Mouse (Mus musculus): ENCODE measurements at regions not wholly inside any gene's neighbourhood (a gene's known extent, or its start where the extent isn't known, plus 50 kb on each side); places are given as distances from the start of the nearest gene placed in this dataset.

- no peak for ATAC-seq (replicated peaks in 1 of 2; ENCODE audit: insufficient read depth in 1 of 2, low FRiP score in 2 of 2, low TSS enrichment in 1 of 2, low read depth in 1 of 2, poor library complexity in 2 of 2, severe bottlenecking in 2 of 2)
Observed at GRCm38 (mm10) chr4:53297975-53298374, 138.3 kb upstream of the Abca1 start.

GRCm38 (mm10) chr4:53292606-53293005, 132.9 kb upstream of the Abca1 start:
- ATAC-seq (replicated peaks in 1 of 2; ENCODE audit: insufficient read depth in 1 of 2, low FRiP score in 2 of 2, low TSS enrichment in 1 of 2, low read depth in 1 of 2, poor library complexity in 2 of 2, severe bottlenecking in 2 of 2) = no peak

GRCm38 (mm10) chr4:53277741-53278525, 118.2 kb upstream of the Abca1 start:
- ATAC-seq (replicated peaks in 1 of 2; ENCODE audit: insufficient read depth in 1 of 2, low FRiP score in 2 of 2, low TSS enrichment in 1 of 2, low read depth in 1 of 2, poor library complexity in 2 of 2, severe bottlenecking in 2 of 2) = peak; percentile 93 to 94

DNA sequence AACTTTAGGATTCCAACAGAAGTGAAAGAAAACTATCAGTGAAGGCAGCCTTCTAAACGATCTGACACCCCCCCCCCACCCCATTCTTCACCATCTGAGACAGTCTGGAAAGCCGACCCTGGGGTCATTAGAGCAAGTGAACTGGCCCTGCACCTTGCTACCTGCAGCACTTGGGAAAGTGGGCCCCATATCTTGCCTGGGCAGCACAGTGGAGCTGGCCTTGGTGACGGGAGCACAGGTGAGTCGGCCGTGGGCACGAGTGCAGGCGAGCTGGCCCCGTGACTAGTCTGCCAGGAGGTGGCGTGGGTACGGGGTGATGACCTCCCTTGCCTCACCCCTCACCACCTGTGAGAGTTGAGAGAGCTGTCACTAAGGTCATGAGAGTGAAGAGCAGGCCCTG, 110.7 kb upstream of the Abca1 start:
- ATAC-seq (replicated peaks in 1 of 2; ENCODE audit: insufficient read depth in 1 of 2, low FRiP score in 2 of 2, low TSS enrichment in 1 of 2, low read depth in 1 of 2, poor library complexity in 2 of 2, severe bottlenecking in 2 of 2) = no peak

DNA sequence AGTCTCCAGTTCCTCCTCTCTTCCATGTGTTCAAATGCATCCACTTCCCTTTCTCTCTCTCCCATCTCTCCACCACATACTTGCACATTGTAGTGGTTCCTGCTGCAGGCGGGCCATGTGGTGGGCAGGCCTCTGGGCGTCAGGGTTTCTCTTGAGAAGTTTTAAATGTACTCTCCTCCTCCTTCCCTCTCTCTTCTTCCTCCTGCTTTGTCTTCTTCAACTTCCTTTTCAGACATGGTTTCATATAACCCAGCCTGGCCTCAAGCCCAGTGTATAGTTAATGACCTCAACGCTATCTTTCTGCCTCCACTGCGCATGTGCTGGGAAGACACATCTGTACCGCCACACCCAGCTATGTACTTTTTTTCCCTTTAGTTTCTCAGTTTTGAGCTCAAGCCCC, 110.3 kb upstream of the Abca1 start:
- ATAC-seq (replicated peaks in 1 of 2; ENCODE audit: insufficient read depth in 1 of 2, low FRiP score in 2 of 2, low TSS enrichment in 1 of 2, low read depth in 1 of 2, poor library complexity in 2 of 2, severe bottlenecking in 2 of 2) = peak; percentile 53 to 77

GRCm38 (mm10) chr4:53269251-53269842, 109.7 kb upstream of the Abca1 start:
- no peak for ATAC-seq (replicated peaks in 1 of 2; ENCODE audit: insufficient read depth in 1 of 2, low FRiP score in 2 of 2, low TSS enrichment in 1 of 2, low read depth in 1 of 2, poor library complexity in 2 of 2, severe bottlenecking in 2 of 2)

DNA sequence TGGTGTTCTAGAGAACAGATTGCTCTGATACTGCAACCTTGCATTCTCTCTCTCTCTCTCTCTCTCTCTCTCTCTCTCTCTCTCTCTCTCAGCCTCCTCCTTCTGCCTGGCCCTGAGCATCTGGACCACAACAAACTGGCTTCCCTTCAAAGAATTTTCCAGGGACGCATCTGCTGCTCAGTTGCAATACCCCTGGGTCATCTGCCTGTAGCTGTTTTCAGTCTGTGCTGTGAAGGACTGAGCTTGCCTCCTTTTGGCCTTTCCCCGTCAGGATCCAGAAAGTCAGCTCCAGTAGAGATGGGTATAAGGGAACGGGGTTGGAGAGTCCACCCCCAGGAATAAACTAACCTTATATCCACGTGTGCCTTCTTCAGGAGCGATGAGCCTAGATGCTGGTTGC, 105.2 kb upstream of the Abca1 start:
- no peak for ATAC-seq (replicated peaks in 1 of 2; ENCODE audit: insufficient read depth in 1 of 2, low FRiP score in 2 of 2, low TSS enrichment in 1 of 2, low read depth in 1 of 2, poor library complexity in 2 of 2, severe bottlenecking in 2 of 2)

DNA sequence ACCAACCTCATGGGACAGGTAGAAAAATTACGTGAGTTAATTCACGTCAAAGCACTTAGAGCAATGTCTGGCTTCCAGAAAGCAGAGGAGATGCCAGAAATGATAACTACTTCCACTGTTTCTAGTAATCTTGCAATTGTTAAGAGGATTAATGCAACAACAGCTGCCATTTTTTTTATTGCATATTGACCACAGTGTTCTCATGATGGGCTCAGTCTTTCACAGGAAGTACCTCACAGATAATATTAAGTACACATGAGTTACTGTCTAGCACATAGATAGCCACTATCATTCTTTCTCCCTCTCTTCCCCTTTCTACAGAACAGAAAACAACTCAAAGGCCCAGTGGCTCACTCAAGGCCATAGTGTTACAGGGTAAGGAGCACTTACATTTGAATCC, 104.8 kb upstream of the Abca1 start:
- ATAC-seq (replicated peaks in 1 of 2; ENCODE audit: insufficient read depth in 1 of 2, low FRiP score in 2 of 2, low TSS enrichment in 1 of 2, low read depth in 1 of 2, poor library complexity in 2 of 2, severe bottlenecking in 2 of 2) = no peak

GRCm38 (mm10) chr4:53263776-53264175, 104.1 kb upstream of the Abca1 start:
- peak; percentile 32 to 58 for ATAC-seq (replicated peaks in 1 of 2; ENCODE audit: insufficient read depth in 1 of 2, low FRiP score in 2 of 2, low TSS enrichment in 1 of 2, low read depth in 1 of 2, poor library complexity in 2 of 2, severe bottlenecking in 2 of 2)

GRCm38 (mm10) chr4:53262466-53262865, 102.8 kb upstream of the Abca1 start:
- no peak for ATAC-seq (replicated peaks in 1 of 2; ENCODE audit: insufficient read depth in 1 of 2, low FRiP score in 2 of 2, low TSS enrichment in 1 of 2, low read depth in 1 of 2, poor library complexity in 2 of 2, severe bottlenecking in 2 of 2)

- ATAC-seq (replicated peaks in 1 of 2; ENCODE audit: insufficient read depth in 1 of 2, low FRiP score in 2 of 2, low TSS enrichment in 1 of 2, low read depth in 1 of 2, poor library complexity in 2 of 2, severe bottlenecking in 2 of 2) = no peak
Observed at GRCm38 (mm10) chr4:53261556-53262140, 102.0 kb upstream of the Abca1 start.

DNA sequence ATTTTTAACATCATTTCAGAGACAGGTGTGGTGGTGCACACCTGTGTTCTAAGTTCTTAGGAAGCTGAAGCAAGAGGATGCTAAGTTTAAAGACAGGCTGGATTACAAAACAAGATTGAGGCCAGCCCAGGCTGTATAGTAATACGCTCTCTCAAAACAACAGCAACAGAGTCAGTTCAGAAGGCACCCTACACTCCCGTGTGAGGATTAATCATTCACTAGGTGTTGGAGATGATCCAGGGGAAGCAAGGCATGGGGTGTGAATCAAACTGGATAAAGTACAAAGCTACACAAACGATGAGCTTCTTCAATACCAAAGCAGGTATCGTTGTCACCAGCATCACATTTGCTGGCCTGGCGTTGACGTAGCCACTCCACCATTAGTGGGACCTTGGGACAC, 99.3 kb upstream of the Abca1 start:
- no peak for ATAC-seq (replicated peaks in 1 of 2; ENCODE audit: insufficient read depth in 1 of 2, low FRiP score in 2 of 2, low TSS enrichment in 1 of 2, low read depth in 1 of 2, poor library complexity in 2 of 2, severe bottlenecking in 2 of 2)

DNA sequence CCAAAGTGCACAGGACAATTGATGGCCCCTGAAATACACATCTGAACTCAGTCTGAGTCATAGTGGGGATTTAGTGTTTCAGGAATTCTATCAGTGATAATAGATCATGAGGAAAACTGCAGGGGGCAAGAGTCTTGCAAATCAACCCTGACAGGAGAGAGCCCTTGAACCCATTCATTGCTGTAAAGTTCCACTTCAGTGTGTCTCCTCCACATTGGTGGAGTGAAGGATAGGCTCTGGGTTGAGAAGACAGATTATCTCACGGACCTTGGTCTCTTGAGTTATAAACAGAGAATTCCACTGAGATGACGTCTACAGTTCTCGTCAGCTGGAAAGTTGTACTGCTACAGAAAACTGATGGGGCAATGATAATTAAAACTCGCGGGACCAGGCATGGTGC, 97.3 kb upstream of the Abca1 start:
- ATAC-seq (replicated peaks in 1 of 2; ENCODE audit: insufficient read depth in 1 of 2, low FRiP score in 2 of 2, low TSS enrichment in 1 of 2, low read depth in 1 of 2, poor library complexity in 2 of 2, severe bottlenecking in 2 of 2) = no peak

- ATAC-seq (replicated peaks in 1 of 2; ENCODE audit: insufficient read depth in 1 of 2, low FRiP score in 2 of 2, low TSS enrichment in 1 of 2, low read depth in 1 of 2, poor library complexity in 2 of 2, severe bottlenecking in 2 of 2) = no peak
Observed at GRCm38 (mm10) chr4:53254483-53254882, 94.8 kb upstream of the Abca1 start.

GRCm38 (mm10) chr4:53253680-53254079, 94.0 kb upstream of the Abca1 start:
- ATAC-seq (replicated peaks in 1 of 2; ENCODE audit: insufficient read depth in 1 of 2, low FRiP score in 2 of 2, low TSS enrichment in 1 of 2, low read depth in 1 of 2, poor library complexity in 2 of 2, severe bottlenecking in 2 of 2) = no peak

DNA sequence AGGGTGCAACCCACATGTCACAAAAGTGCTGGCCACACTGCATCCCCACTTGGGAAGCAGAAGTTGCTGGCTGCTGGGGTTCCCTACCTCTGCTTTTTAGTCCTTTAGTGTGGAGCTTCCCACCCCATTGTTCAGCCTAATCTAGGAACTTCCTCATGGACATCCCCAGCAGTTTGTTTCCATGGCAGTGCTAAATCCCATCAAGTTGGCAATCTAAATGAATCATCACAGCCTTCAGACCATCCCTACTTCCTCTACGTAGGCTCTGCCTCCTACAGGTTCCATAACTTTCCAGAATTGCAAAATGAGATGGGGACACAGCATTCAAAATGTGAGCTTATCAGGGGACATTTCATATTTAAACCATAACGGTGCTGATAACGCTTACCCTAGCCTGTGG, 90.6 kb upstream of the Abca1 start:
- no peak for ATAC-seq (replicated peaks in 1 of 2; ENCODE audit: insufficient read depth in 1 of 2, low FRiP score in 2 of 2, low TSS enrichment in 1 of 2, low read depth in 1 of 2, poor library complexity in 2 of 2, severe bottlenecking in 2 of 2)

- ATAC-seq (replicated peaks in 1 of 2; ENCODE audit: insufficient read depth in 1 of 2, low FRiP score in 2 of 2, low TSS enrichment in 1 of 2, low read depth in 1 of 2, poor library complexity in 2 of 2, severe bottlenecking in 2 of 2) = no peak
Observed at GRCm38 (mm10) chr4:53246083-53246747, 86.5 kb upstream of the Abca1 start.

DNA sequence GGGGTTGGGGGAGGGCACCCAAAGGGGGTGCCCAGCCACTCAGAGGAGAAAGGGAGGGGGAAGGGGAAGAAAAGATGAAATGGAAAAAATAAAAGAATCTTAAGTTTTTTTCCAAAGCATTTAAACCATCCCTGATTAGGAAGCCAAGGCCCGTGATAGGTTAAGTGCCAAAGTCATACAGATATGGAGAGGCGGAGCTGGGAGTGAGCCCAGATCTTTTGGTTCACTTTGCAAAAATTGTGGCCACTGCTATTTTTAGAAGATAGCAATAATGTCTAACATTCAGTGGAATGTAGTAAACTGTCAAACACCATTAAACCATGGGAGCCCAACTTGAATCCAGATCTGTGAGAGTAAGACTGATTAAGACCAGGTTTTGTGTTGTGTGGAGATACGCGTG, 85.9 kb upstream of the Abca1 start:
- ATAC-seq (replicated peaks in 1 of 2; ENCODE audit: insufficient read depth in 1 of 2, low FRiP score in 2 of 2, low TSS enrichment in 1 of 2, low read depth in 1 of 2, poor library complexity in 2 of 2, severe bottlenecking in 2 of 2) = no peak
